Mouse (Mus musculus): ENCODE measurements around the gene Mettl8.

Mettl8 gene

DNA sequence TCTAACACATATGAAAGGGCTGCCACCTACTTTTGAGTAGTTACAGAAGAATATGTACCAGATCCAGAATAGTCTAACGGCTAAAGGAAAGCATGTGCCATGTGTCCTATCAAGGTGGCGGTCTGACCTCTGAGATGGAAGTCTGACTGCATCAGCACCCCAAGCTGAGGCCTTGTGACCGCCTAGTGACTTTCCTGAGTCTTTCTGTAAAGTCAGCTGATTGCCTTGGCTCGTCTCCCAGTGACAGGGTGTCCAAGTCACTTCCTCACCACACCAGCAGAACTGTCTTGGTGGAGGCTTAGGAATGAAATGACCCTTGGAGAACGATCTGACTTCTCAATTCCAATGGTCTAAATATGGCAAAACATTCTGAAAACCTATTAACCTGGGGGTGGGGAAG is 77.1 kb downstream of the Mettl8 start:
- DNase-seq, result no peak

DNA sequence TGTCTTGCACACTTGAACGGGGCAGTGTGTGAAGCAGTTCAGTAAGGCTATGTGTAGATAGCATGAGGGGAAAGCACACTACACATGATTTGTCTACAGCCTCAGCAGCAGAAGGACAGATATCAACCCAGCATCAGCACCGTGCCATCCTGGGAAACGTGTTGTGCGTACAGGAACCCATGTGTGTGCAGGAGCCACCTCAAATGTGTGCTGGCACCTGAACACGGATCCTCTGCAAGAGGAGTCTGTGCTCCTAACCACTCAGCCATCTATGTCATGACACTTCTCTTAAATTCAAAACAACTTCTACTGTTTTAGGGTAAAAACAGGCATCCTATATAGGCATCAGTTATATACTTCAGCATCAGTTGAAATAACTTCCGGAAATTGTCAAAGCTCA is 80.6 kb downstream of the Mettl8 start:
- DNase-seq, result no peak

DNA sequence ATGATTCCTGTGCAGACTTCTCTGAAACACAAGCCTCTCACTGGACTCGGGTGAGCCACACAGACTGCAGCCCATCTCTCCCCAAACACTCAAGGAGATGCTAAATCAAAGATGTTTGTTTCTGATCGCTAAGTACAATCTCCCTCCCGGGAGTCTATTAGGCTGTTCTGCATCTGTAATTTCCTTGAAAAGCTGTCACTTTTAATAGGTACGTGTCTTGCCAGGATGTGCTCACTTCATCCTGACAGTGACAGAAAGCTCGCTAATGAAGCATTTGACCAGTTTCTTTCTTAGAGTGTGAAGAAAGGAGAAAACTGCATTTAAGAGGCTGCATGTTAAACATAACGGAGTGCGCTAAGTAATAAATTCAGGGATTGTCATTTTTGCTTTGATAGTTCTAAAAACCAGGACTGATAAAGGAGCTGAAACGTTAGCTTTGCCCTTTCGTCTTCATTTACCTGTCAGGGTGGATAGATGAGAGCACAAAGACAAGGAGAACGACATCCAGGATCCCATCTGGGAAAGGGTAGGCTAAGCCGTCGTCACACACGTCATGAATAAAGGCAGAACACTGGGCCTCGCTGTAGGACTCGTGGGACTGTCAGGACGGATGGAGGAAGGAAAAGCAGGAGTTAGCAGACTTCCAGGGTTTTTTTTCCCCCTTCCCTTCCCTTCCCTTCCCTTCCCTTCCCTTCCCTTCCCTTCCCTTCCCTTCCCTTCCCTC is 82.4 kb downstream of the Mettl8 start:
- DNase-seq, result no peak

DNA sequence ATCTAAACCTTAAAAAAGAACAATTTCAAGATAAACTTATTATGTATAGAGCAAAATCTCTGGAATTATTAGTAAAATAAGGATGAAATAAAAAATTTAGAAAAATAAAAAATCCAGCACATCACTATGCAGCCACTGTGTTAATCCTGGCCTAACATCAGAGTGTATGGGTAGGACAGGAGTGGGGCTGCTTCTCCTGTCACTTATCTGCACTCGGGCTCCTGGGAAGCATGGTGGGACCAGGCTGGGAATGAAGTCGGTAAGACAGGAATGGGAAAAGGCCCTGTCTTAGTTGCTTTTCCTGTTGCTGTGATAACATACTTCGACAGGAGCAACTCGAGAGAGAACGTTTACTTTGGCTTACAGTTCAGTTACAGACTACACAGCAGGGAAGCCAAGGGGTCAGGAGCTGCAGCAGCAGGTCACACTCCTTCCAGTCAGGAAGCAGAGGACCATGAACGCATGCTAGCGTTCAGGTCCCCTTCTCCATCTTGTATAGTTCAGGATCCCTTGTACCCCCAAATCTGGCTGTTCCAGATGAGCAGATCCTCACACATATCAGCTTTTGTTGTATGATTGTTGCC is 85.1 kb downstream of the Mettl8 start:
- DNase-seq, result no peak

DNA sequence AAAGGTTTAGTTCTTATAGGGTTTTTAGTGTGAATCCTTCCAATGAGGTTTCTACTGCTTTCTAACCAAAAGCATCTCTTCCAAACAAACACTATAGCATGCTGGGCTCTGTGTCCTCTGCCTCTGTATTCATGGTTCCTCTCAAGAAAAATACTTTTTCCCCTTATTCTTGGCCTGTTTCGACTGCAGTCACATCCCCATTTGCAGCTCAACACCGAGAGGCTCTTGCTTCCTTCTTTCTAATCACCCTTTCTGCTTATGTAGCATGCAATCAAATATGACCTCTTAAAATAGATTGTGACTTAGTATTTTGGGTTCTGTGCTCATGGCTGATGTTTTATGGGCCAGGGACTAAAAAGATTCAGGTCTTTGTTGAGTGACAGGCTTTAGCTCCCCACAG is 87.1 kb downstream of the Mettl8 start:
- no peak for DNase-seq

DNA sequence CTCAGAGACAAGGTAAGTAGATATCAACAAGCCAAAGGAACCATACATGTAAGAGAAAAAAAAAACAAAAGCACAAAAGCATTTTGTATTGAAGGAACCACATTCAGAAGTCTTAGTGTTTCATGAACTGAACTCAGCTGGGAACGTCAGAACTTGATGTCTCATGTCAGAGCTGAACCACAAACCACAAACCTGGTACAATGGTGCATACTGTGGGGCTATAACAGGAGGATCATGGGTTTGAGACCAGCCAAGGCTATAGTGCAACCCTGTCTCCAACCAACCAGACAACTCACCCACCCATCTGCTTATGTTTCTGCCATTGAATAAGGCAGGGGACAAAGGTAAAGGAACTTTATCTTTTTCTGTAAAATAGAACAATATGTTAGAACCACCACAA is 88.2 kb downstream of the Mettl8 start:
- DNase-seq, result no peak

DNA sequence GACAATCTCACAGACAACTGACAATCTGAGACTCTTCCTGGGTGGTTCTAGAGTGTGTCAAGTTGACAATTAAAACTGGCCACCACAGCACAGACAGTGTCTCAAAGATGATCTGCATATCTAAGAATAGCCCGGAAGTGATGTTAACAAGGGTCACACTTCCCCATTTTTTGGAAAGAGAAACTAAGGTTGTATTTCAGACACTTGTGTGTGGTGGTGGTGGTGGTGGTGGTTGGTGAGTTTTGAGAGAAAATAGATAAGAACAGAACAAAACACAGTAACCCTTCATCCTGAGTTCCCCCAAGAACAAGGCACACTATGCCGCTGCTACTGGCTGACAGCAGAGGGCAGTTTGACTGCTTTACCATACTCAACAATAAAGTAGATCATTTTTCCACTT is 90.6 kb downstream of the Mettl8 start:
- no peak for DNase-seq

DNA sequence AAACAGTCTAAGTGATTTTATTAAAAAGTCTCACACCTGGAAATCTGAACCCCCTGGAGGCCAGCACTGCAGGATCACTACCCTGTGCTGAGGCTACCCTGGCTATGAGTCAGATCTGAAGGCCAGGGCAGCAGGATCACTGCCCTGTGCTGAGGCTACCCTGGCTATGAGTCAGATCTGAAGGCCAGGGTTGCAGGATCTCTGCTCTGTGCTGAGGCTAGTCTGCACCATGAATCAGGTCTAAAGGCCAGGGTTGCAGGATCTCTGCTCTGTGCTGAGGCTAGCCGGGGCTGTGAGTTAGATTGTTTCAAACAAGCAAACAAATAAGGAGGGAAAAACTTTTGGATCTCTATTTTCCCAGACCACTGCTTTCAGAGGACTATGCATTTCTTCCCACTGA is 92.5 kb downstream of the Mettl8 start:
- DNase-seq, result no peak

DNA sequence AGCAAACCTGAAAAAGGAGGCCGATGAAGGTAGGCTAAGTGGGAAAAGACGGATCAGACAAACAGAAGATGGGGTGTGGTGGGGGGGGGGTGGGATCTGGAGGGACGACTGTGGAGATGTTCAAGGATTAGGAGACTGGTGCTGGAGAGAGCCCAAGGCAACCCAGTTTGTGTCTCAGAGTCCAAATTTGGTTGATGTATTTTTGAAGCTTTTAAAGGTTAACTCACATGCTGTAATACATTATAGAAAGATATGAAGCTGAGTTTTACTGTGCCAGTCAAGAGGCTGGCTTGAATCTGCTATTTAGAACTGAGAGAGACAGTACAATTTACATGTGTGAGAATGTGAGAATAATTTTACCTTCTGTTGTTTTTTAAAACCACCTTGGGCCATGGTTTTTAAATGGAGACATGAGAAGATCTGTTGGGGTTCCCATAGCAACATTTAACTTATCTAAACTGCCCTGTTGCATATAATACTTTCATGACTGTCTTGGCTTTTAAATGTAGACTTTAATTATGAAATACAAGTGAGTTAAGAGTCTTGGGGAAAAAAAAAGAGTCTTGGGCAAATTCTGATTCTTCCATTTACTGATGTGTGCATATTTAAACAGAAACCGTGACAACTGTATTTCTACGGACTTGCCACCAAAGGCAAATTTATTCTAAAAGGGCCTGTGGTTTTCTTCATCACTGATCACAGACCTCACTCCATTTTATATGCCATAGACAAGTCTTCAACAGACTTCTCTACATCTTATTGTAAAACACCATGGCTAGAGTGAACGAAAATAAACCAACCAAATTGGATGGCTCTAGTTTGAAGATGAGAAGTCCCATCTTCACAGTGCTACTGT is 94.1 kb downstream of the Mettl8 start:
- DNase-seq, result no peak

DNA sequence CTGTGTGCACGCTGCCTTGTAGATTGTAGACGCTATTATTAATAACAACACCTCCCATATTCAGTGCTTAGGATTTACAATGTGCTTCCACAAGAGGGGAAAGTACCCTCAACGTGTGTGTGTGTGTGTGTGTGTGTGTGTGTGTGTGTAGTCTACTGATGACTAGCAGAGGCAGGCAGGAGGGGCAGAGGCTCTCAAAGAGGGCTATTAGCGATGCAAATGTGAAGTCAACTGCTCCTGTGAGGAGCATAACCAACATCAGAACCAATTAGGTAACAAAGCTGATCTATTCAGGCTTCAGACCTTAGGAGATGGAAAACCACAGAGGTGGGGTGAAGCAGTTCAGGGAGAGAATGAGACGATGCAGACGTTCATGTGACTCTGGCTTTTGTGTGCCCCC is 95.3 kb downstream of the Mettl8 start:
- no peak for DNase-seq

DNA sequence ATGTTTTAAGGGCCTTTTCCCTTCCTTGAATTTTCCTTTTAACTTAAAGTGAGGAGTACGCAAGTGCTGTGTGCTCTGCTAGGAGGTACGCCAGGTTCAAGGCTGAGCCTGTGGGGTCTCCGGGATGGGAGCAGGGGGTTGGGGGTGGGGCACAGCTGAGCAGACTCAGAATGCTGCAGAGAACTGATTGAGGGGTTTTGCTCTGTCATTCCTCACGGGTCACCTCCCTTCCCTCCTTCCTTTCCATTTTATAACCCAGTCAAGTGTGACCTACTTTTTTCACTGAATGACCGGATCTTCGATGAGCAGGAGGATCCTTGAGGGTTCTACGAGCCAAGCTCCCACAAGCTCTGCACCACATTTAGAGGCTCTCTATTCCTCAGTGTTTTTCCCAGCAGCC is 96.0 kb downstream of the Mettl8 start:
- no peak for DNase-seq

DNA sequence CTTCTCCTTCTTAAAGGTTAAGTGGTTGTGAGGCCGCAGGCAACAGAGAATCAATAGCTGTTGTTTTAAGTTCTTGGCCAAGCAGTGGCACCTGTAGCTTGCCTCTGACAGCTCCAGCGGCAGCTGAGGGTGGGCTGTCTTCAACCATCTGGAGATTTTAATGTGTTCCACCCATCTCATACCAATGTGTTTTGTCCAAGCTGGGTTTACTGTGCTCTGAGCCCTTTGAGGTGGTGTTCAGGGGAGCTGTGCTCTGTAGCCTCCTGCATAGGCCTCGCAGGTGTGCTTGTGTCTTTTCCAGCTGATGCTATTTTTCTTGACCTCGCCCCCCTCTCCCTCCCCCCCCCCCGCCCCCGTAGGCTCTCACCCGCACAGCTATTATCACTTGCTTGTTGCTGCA is 96.8 kb downstream of the Mettl8 start:
- DNase-seq, result no peak

DNA sequence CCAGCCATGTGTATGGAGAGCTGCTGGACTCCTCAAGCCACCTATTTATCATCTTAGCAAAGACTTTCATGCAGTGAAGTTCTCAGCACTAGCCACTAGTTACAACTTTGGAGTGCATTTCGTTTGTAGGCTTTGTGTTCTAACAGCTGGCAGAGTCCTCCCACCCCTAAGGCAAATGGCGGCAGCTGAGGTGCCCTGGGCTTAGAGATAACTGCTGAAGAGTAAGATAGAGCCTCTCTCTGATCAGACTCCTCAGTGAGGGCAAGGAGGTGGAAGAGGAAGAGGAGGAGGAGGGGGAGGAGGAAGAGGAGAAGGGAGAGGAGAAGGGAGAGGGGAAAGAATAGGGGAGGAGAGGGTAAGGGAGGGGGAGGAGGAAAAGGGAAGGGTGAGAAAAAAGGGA is 101.8 kb downstream of the Mettl8 start:
- no peak for DNase-seq

DNA sequence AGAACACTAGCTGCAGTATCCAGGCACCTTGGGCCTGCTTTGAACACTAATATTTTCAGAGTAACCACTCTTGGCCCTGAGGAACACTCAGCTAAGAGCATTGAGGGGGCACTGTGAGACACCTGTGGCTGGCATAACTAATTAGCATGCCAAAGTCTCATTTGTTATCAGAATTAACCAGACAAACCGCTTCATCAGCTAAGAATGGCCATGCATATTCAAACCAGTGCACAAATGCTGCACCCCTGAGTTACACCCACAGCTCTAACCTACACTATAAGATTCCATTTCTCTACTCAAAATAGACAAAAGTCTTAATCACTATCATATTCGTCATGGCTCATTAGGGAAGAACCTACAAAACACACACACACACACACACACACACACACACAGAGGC is 103.4 kb downstream of the Mettl8 start:
- no peak for DNase-seq

DNA sequence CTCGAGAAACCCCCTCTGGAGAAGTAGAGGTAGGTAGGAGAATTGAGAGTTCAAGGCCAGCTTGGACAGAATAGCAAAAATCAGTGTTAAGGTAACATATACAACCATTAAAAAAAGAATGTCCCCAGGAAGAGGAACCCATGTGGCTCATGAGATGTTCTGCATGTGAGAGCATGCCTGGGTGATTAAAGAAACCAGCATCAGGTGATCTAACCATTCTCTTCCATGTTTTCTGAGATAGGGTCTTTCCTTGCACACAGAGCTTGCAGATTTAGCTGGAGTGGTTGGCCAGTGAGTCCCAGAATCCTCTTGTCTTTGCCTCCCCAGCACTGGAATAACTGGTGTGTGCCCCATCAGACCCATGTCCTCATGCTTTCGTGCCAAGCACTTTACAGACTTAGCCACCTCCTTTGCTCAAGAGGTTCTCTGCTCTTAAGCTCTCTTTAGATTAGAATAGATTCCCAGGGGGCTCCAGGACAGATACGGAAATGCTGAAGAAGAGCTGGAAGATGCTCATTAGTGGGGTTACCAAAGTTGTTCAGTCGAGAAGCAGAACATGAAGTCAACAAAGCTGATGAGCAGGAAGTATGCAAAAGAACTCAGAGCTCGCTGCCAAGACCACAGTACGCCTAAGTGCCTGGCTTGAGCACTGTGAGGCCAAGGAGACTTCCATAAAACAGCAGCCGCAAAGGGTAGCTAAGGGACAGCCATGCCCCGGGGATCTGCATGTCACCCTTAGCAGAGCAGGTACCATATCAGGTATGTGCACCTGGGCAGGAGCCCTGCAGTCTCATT is 110.7 kb downstream of the Mettl8 start:
- DNase-seq, result no peak

DNA sequence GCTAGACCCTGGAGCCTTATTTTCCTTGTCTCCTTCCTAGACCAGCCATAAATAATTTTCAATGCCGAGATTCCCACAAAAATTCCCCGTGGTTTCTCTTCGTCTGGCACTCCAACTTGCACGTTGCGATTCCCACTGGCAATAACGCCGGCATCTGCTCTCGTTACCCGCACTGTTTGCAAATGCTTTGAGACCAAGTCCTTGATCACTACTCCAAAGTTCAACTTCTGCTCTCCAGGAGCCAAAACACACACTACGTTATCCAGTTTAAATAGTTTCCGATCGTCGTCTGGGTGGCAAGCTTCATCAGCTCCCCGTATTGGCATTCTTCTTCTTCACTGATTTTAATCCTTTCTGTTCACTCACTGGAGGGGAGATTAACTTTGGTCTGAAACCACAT is 114.6 kb downstream of the Mettl8 start:
- no peak for DNase-seq

DNA sequence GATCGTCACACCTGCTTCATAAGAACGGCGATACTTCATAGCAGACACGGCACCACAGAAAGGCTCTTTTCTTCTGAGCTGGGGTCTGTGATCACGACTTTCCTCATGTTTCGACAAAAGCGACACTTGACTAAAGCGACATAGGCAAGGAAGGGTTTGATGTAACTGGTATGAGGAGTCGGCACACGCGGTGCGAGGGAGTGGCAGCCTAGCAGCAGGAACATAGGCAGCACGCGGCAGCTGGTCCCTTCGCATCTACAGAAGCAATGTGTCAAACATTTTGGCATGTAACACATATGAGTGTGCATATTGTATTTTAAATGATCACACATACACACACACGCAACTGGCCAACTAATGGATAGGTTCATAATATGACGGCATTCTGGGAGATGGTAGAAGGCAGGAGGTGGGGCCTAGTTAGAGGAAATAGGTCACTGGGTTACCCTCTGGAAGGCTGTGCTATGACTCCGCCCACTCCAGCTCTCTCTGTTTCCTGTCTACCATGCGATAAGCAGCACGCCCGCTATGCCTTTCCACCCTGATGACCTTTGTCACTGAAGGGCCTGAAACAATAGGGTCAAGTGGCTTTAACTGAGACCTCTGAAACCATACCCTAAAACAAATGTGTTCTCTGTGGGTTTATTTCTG is 116.4 kb downstream of the Mettl8 start:
- DNase-seq, result no peak

DNA sequence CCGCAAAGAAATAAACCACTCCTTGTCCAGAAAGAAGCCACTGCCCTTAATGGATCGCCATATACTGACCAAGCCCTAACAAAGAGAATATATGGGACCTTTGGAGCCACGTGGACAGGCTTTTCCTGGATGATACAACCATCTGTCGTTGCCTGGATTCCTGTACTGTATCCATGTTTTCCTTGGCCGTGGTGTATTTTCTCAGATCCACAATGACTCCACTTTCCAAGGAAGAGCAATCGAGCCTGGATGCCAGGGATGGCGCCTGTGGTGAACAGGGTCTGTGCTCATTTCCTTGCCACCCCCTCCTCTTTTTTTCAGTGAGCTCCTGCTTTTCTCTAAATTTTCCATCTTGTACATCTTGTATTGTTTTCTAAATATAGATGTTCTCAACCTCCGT is 120.6 kb downstream of the Mettl8 start:
- DNase-seq, result no peak

DNA sequence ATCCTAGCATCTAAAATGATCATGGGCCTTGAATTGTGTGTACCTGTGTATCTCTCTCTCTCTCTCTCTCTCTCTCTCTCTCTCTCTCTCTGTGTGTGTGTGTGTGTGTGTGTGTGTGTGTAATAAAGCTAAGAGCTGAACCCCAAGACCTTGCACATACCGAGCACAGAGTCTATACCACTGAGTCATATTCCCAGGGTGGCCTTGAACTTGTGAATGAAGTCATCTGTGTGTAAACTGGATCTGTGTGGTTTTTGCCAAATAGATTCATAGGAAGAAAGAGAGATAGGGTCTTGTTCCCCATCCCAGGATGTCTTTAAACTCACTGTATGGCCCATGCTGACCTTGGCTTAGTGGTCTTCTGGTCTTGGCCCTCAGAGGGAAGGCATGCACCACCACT is 121.9 kb downstream of the Mettl8 start:
- DNase-seq, result no peak

DNA sequence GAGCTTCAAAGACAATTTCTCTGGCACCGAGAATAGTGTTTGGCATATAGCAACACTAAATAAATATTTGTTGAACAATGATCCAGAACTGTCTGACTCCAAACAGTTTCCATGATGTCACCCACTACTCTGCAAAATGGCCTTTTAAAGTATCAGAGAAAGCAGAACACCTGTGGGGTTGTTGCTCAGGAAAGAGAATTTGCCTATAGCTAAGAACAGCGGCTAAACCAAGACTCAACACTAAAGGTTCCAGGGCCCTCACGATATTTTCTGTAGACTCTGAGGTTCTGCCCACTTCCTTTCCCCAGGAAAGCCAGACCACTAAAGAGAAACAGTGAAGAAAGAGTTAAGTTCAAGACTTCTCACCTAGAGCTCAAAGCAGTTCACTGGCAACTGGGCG is 122.4 kb downstream of the Mettl8 start:
- no peak for DNase-seq

DNA sequence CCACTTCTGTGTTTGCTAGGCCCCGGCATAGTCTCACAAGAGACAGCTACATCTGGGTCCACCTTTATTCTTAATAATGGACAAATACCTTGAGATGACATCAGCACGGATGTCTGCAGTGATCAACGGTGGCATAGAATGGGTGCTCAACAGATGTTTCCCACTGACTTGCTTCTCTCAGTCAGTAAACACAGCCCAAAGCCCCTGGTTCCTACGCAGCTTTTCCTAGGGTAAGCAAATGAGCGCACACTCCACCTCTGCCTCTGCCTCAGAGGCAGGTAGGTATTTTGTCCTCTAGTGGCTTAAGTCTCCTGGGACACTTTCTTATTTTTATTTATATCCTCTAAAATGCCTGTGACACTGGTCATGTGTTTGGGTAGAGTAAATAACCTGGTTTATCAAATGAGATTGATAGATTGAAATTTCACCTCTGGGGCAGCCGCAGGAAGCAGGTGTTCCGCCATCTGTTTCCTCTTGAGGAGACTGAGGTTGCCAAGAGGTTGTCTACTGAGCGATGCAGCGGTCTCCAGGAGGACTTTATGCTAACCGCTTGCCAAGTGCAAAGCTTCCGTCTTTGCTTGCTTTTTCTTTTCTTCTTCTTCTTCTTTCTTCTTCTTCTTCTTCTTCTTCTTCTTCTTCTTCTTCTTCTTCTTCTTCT is 124.6 kb downstream of the Mettl8 start:
- no peak for DNase-seq

DNA sequence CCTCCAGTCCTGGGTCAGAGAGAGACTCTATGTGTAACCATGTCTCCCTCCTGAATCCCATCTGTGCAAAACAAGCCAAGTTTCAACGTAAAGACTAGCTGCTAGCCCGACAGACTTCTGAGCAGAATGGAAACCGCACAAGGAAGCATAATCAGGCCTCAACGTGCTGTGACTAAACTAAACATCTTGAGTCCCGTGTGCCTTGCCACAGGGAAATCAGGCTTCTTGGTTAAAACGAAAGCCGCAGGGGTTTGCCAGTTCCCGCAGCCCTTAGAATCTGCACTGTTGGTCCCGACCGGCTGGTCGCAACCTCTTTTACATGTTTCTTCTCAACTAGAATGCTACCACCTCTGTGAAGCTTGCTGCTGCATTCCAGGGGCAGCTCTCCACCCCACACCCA is 125.7 kb downstream of the Mettl8 start:
- no peak for DNase-seq
